Mouse (Mus musculus): Measurements from ENCODE around the gene Slc16a10.
"Not testable (repeated sequence)": the region's sequence is repeated elsewhere in the genome, so short reads cannot be mapped to it uniquely, and the experiment has no call there.

The Slc16a10 gene

DNA sequence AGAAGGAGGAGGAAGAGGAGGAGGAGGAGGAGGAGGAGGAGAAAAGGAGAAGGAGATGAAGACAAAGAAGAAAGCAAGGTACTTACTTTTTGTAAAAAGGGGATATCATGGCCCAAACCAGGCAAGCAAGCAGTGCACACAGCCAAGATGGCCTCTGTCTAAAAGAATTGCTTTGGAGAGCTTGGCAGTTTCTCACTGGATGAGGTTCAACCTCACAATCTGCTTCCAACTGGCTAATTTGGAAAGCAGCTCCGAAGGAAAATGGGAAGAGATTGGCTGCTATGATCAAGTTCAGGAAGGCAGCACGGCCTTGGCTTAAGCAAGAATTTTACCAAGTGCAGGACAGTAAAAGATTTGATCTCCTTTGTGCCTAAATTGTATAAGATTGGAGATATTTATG, 112.4 kb downstream of the Slc16a10 start:
- DNase-seq (ENCODE audit: low read depth in 1 of 2, low spot score in 2 of 2), result no peak

DNA sequence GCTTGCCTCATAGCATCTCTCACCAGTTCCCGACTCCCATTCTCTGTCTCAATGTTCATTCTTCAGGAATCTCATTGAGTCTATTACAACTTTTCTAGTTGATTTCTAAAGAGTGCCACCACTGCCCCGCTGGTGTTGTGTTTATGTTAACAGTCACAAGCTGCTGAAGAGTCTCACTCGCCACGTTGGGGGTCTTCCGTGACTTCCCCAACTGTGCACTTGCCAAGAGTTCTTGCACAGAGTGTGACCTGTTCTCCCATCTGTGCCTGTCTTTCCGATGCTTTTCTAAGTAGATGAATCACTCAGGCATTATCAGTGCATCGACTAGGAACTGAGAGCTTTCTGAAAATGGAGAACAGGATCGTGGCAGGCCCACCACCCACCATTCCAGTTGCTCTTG, 114.0 kb downstream of the Slc16a10 start:
- no peak for DNase-seq (ENCODE audit: low read depth in 1 of 2, low spot score in 2 of 2)

DNA sequence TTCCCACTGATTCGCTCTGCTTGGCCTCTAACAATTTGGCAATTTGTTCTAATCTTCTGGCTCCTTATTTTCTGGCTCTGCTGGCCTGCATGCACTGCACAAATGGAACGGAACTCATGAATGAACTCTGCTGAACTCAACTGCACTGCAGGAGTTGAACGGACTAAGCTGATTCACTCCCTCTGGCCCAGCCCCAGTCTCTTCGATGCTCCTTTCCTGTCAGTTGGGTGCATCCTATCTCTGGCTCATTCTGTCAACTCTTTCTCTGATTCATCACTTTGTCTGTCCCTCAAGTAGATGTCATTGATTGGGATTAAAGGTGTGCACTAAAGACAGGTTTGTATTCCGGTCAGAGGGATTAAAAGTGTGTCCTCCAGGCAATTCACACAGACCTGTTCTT, 115.5 kb downstream of the Slc16a10 start:
- DNase-seq (ENCODE audit: low read depth in 1 of 2, low spot score in 2 of 2), result no peak

DNA sequence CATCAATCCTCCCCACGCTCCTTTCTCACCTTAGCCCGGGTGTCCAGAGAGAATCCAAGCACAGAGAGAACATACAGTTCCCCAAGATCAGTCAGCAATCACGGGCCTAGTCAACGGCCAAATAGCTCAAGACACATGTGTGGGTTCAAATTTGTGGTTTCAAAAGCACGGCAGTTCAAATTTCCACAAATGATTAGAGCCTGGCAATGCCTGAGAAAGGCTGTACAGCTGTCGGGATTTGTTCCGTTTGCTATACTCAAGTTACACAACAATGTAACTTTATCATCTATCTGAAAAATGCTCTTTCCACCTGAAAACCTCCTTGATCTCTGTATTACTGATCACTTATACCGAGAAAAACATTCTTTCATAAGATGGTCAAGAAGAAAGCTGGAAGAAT, 116.5 kb downstream of the Slc16a10 start:
- DNase-seq (ENCODE audit: low read depth in 1 of 2, low spot score in 2 of 2), result no peak

DNA sequence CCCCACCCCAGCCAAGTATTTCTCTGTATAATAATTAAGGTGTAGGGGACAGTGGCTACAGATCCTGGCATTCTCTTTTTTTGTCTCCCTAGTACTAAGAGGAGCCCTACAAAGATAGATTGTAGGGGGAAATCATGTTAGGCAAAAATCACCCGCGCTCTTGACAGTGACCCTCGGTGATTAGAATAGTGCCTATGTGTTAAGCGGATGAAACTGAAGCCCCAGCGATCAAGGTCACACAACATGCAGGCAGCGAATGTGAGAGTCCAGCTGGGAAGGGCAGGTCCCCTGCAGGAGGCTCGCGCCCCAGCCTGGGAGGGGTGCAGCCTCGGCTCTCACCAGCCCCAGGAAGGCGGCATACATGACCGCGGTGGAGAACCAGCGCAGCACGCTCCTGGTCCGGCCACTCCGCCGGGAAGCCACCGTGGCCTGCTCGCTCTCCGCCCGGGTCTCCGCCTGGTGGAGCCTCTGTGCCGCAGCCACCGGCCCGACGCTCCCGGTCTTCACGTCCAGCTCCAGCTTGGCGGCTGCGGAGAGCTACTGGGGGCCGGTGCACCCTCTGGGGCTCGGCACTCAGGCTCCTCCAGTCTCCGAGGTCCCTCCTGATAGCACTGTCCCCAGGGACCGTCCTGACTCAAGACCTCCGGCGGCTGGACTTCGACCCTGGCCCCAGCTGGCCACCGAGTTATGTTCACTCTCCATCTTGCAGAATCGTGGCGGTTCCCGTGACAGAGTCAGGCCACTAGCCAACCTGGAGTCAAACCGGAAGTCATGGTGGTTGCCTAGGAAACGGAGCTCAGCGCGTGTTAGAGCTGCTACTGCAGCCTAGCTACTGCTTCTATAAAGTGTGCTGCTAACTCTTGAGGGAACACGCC, 117.3 kb downstream of the Slc16a10 start, which contains the start of gene Mfsd4b1:
Mfsd4b1 (minus strand) TSS at position 715 of the 875 bp plus-strand sequence.
- DNase-seq (ENCODE audit: low read depth in 1 of 2, low spot score in 2 of 2), result peak in 1 of 2 experiments; percentile 40

DNA sequence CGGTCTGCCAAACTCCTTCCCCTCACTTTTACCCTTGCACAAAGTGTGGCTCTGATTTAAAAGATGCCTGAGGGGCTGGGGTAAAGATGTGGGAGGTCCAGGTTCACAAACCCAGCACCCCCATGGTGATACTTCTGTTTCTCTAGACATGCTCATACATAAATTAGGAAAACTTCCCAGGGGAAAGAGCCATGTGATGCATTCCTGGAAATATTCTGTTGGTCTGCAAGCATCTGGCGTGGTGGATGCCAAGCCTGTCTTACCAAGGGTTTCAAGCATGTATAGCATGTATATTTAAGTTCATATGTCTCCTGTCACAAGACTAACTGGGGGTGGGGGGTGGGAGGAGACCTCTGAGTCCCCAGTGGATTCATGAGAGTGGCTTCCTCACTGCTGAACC, 121.7 kb downstream of the Slc16a10 start:
- DNase-seq (ENCODE audit: low read depth in 1 of 2, low spot score in 2 of 2), result no peak

DNA sequence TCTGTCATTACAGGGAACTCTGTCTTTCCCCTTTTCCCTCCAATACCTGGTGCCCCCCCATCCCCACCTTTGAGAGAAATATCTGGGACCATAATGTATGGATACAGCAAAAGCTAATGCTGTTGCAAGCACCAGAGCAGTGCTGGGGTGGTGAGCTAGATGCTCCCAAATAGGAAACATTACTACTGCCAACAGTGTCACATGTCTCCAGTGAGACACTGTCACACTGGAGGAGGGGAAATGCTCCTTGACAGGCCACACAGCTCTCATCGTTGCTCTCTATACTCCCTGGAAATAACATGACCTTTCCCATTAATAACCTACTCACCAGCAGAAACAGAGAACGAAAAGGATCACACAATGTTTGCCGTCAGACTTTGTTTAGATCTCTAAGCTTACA, 122.6 kb downstream of the Slc16a10 start:
- DNase-seq (ENCODE audit: low read depth in 1 of 2, low spot score in 2 of 2), result no peak

DNA sequence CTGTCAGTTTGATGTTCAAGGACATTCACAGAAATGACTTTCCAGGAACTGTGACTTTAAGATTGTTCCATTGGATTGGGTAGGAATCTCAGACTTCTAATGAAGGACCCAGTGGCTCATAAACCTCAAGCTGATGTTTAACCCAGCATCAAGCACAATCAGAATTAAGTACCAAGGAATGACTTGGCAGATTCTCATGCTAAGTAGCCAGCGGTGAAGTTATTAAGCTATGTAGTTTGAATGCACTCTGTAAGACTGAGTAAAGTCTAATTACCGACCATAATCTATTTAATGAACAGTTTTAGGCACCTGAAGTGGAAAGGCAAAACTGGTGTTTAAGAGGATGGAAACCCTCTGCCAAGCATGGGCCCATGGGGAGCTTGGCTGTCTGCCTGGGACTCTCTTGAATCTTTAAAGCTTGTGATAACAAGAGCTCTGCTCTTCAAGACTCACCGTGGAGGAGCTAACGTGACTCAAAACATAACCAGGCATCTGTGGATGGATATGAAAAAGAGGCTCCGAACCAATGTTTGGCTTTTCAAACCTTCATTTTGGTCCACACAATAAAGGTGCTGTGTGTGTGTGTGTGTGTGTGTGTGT, 123.7 kb downstream of the Slc16a10 start:
- no peak for DNase-seq (ENCODE audit: low read depth in 1 of 2, low spot score in 2 of 2)

DNA sequence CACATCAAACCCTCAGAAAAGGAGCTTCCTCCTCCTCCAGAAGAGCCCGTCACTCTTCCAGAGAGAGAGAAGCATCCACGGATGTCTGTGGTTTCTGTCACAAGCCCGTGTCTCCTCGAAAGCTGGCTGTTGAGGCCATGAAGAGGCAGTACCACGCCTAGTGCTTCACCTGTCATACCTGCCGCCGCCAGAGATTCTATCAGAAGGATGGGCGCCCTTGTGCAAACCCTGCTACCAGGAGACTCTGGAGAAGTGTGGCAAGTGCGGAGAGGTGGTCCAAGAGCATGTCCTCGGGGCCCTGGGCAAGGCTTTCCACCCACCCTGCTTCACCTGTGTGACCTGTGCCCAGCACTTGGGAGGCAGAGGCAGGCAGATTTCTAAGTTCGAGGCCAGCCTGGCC, 132.5 kb downstream of the Slc16a10 start:
- no peak for DNase-seq (ENCODE audit: low read depth in 1 of 2, low spot score in 2 of 2)

DNA sequence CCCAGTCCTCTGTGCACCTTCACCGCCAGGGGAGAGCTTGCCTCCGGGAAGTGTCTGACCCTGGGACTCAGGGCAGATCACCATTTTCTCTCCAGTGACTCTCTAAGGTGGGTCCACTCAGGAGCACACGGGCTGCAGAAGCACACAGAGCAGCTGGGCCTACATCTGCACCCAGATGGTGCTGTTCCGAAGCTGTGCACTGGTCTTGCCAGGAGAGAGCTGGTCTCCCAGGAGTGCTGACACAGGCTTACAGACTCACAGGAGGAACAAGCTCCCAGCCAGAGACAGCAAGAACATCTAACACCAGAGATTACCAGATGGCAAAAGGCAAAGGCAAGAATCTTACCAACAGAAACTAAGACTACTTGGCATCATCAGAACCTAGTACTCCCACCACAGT, 133.2 kb downstream of the Slc16a10 start:
- DNase-seq (ENCODE audit: low read depth in 1 of 2, low spot score in 2 of 2), result not testable (repeated sequence)

DNA sequence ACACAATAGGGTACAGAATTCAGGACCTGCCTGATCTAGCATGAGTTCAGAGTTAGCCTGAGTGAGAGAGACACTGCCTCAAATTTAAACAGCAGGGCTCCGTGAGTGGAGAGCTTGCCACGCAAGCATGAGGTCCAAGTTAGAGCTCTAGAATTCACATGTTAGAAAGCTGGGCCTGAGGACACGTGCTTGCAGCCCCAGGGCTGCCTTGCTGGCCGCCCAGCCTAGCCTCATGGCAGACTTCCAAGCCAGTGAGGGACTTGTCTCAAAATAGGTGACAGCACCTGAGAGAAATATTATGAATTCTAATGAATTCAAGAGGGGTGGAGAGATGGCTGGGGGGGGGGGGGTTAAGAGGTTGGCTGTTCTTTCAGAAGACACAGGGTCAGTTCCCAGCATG, 134.1 kb downstream of the Slc16a10 start:
- DNase-seq (ENCODE audit: low read depth in 1 of 2, low spot score in 2 of 2), result no peak

DNA sequence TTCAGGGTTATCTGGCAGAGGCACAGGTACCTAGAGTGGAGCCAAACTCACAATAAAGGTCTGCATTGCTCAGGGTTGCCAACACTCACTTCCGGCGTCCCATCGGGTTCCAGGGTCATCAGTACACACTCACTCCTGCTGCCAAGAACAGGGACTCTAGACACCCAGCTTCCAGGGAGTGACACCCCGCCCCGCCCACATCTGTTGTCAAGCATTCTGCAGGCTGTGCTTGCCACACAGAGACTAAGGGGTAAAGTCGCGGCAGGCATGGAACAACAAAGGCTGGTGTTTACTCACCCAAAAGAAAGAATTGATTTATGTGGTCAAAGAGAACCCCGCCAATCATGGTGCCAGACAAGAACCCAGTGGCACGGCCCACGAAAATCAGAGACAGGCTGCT, 135.1 kb downstream of the Slc16a10 start:
- DNase-seq (ENCODE audit: low read depth in 1 of 2, low spot score in 2 of 2), result no peak

DNA sequence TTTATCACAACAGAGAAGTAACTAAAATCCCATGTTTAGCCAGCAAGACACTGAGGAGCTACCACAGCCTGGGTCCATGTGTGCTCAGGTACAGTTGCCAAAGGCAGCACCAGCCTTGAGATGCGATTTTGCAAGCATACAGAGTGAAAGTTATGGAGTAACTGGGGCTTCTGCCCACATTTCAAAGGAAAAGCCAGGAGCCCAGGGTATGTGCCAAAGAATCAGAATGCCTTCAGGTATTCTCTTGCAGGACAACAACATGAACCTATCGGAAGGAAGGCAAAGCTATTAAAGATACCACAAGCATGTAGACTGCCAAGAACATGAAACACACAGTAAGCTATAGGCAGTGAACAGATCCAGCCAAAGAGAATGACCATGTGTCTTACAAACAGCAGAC, 141.3 kb downstream of the Slc16a10 start:
- no peak for DNase-seq (ENCODE audit: low read depth in 1 of 2, low spot score in 2 of 2)

DNA sequence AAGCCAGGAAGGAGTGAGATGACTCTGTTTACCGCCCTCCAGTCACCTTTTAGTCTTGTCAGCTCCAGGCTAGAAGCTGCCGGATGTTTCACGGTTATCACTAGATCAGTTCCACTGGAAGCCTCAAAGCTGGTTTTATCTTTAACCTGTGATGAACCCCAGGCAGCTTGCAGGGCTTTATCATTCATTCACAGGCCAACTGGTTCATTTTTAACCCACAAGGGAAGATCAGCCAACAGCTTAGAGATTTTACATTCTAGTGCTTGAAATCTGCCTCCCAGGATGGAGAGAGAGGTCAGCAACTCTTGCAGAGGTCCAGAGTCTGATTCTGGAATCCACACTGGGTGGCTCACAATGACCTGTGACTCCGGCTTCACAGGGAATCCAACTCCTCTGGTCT, 150.9 kb downstream of the Slc16a10 start:
- no peak for DNase-seq (ENCODE audit: low read depth in 1 of 2, low spot score in 2 of 2)

DNA sequence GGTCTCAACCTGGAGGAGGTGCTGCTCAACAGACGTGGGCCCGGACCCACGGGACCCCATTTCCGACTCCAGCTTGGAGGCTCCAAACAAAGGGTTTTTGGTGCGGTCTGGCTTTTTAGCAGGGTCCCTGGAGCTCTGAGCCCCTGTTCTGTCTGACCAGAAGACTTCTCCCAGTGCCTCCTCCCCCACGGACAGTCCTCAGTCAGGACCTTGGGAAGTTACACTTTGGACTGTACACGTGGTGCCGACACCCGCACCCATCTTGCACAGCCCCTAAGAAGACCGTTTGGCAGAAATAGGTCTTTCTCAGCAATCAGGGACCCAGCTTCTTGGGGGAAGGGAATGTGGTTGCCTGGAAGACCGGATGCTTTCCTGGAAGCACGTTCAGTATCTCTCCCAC, 155.6 kb downstream of the Slc16a10 start, which contains the start of gene Mfsd4b5:
Mfsd4b5 (minus strand) TSS at position 181 of the 400 bp plus-strand sequence.
- no peak for DNase-seq (ENCODE audit: low read depth in 1 of 2, low spot score in 2 of 2)

Data from monocyte, adult 2 months (primary cell).